Mouse (Mus musculus): ENCODE measurements around the gene Baiap2.

Gene Baiap2

DNA sequence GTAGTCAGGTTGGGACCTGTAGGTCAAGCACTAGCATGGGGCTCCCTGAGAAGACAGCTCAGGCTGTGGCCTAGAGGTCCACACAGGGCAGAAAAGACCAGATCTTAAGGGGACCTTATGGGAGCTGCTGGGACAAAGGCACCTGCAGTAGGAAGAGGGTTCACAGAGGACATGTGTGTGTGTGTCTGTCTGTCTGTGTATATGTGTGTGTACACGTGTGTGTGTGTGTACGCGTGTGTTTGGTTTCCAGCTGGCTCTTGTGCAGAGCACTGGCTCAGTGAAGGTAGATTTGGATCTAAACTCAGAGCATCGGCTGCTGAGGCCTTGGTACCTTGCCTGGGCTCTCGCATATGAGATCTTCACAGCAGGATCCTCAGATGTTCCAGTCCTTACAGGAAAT, 21.9 kb upstream of the Baiap2 start:
- DNase-seq (ENCODE audit: low spot score) = no peak

DNA sequence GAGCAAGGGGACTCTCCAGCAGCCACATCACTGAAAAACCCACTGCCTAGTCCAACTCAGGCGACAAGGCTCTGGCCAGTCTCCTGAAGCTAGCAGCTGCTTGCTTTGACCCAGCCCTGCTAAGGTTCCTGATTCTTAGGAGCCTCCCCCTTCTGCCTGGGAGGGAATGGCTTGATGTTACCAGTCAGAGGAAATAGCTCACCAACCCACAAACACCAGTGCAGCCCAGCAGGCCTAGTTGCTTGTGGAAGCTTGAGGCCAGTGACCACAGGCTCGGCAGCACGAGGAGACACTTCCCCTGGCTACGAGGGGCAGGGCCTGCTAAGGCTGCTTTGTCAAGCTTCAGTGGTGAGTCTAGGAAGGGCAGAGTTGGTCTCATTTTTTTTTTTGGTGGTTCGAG, 17.4 kb upstream of the Baiap2 start:
- no peak for DNase-seq (ENCODE audit: low spot score)

DNA sequence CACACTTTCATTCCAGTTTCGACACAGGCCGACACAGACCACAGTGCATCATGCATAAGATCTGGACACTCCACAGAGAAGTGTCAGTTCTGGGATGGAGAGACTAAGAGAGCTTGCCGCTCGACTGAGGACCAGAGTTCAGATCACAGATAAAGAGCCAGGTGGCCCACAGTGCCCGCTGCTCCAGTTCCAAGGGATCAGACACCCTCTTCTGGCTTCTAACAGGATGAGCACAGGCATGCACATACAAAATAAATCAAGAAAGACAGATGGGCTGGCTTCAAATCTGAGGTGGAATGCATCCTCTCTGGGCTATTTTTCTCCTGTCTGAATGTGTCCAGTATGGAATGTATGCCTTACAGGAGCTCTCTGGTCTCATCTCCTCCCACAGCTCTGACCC, 15.8 kb upstream of the Baiap2 start:
- no peak for DNase-seq (ENCODE audit: low spot score)

DNA sequence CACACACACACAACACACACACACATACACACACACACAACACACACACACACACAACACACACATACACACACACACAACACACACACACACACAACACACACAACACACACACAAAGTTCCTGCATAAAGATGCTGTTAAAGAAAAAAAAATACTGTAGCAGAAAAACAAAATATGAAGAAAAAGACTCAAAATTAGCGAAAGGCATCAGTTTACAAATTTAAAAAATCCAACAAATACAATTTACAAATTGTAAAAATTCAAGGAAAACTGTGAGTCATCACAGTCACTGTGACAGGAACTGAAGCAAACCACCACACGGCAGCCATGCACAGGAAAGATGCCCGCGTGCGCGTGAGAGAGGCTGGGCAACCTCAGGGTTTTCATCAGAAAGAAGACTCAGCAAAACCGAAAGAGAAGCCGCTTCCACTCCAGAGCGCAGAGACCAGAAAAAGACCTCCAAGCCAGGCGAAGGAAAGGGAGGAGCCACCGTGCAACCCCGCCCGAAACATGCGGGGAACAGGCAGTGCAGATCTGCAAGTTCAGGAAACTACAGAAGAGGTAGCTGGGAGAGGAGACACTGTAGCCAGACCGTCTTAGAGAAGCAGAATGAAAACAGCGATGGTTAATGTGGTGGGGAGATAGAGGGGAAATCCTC, 14.4 kb upstream of the Baiap2 start:
- DNase-seq (ENCODE audit: low spot score) = no peak

DNA sequence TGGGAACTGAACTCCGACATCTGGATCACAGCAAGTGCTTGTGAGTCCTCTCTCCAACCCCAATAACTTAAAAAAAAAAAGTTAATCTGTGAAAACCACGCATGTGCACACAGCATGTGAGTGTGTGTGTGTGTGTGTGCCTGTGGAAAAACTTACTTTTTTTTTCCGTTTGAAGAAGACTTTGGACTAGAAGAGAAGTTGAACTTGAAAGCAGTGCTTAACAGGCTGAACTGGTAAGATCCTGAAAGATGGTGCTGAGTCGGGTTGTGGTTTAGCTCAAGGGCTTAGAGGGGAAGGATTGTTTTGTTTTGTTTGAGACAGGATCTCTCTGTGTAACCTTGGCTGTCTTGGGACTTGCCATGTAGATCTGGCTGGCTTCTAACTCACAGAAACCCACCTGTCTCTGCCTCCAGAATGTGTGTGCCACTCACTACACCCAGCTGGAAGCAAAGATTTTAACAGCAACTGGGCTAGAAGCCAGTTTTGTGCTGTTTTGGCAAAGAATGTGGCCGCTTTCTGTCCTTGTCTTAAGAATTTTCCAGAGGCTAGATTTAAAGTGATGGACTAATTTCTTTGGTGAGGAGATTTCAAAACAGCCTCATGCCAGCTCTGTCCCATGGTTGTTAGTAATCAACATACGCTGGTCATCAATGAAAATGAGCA, 12.8 kb upstream of the Baiap2 start:
- DNase-seq (ENCODE audit: low spot score) = no peak

DNA sequence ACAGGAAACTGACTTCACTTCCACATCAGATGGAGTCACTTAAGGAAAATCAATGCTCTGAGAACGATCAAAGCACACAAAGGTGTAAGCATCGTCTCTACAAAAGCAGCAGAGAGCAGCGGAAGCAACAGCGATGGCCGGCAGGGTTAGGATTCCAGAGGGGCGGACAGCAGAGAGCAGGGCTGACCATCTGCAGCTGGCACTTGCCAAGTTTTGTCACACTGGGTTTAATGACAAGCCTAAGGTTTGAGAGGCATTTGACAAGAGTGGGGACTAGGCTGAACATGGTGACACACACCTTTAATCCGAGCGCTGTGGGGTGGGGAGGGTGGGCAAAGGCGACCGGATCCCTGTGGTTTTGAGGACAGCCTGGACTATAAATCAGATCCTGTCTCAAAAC, 10.8 kb upstream of the Baiap2 start:
- no peak for DNase-seq (ENCODE audit: low spot score)

DNA sequence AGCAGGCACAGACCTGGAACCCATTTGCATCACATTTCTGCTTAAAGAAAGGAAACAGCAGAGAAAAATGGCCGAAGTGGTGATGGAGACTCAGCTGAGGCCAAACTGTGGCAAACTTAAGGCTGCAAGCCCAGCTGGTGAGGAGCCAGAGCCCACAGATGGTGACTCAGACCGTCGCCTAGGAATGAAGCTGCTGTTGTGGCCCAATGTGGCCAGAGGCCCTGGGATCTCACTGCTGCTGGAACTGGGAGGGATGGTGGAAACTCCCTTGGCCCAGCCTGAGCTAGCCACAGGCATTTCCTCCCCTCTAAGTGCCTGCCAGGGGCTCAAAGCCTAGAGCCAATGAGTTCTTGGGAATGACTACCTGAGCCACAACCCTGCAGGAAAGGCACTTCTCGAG, 9.4 kb upstream of the Baiap2 start:
- DNase-seq (ENCODE audit: low spot score) = no peak

DNA sequence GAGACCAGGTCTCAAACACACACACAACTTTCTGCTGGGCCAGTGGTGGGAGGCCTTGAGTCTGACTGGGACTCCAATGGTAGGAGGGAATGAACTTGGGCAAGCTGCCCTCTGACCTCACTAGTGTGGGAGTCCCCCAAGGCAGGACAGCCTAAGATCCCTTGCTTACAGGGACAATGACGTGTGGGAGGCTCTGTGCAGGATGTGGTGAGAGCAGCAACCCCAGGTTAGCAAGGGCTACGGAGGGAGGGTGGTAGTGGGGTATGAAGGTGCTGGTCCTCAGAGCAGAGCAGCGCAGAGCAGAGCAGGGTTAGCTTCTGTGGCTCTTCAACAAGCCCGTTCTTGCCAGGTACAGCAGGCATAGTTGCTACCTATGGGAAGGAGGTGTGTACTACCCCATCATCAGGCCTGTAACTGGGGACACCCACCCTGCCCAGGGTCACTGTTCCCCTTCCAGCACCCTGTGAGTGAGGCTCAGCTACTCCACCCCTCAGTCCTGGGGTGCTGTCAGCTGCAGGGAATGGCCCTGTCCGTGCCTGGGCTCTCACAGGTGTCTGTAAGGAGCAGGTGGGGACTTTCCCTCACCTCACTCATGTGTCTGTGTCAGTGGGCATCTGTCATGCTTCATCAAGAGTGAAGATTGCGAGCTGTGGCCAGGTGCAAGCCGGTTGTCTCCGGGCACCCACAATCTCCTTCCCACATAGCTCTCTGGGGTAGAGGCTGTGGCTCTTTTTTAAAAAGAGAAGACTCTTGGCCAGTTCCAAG, 8.6 kb upstream of the Baiap2 start:
- DNase-seq (ENCODE audit: low spot score) = no peak

DNA sequence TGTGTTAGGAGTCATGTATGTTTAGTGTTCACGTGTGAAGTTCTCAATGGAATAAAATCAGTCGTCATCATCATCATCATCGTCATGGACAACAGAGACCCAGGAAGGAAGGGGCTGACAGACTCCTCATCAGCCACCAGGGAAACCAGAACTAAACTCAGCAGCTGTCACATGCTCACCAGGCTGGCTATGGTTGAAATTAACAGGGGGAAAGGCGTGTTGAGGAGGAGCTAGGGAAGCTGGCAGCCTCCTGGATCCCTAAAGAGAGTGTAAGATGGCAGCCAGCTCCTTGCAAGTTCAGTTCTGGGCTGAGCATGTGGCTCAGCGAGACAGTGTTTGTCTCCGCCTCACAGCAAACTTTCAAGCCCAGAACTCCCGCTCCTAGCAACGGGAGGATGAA, 7.8 kb upstream of the Baiap2 start:
- DNase-seq (ENCODE audit: low spot score) = no peak

DNA sequence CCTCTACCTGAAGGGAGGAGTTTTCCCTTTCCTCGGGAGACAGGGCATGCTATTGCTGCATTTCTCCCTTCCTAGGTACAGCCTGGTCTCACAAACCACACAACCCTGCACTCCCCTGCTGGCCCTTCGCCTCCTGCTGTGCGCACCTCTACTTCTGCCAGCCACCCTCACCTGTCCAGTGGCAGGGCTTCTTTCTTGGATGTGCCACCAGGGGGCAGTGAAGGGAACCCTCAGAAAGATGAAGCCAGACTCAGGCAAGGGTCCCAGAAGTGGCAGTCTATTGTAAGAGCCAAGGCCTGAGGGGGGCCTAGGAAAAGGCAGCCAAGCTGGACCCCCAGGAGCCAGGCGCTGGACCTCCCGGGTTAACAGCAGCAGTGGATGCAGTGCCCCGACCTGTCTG, 7.1 kb upstream of the Baiap2 start:
- DNase-seq (ENCODE audit: low spot score) = no peak

DNA sequence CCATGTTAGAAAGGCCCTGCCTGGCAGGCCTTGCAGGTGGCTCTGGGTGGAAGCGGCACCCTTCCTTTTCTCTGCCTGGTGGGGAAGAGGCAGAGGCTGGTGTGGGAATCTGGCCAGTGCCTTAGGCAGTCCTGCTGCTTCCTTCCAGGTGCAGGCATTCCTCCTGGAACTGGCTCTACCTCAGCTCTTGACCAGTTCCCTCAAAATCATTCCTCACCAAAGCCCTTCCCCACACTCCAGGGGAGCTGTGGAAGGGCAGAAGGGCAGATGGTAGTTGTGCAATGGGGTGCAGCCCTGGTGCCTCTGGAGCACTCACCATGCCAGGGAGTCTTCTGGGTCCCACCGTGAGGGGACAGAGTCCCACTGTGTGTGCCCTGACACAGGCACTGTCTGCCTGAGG, 6.1 kb upstream of the Baiap2 start:
- no peak for DNase-seq (ENCODE audit: low spot score)

DNA sequence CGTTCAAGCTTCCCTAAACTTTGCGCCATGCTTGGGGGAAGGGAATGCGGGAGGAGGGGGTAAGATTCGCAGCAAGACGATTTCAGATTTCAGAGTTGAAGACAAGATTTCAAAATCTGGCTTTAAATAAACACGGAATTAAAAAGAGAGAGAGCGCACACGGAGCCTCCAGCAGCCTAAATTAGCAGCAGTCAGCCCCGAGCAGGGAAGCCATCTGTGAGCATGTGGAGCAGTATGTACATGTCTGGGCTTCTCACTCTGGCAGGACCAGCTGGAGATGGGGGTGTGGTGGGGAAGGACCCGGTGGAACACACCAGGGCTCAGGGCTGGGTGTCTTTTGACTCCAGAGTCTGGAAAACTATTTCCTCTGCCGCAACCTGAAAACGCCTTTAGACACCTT, 5.3 kb upstream of the Baiap2 start:
- DNase-seq (ENCODE audit: low spot score) = peak; percentile 75

DNA sequence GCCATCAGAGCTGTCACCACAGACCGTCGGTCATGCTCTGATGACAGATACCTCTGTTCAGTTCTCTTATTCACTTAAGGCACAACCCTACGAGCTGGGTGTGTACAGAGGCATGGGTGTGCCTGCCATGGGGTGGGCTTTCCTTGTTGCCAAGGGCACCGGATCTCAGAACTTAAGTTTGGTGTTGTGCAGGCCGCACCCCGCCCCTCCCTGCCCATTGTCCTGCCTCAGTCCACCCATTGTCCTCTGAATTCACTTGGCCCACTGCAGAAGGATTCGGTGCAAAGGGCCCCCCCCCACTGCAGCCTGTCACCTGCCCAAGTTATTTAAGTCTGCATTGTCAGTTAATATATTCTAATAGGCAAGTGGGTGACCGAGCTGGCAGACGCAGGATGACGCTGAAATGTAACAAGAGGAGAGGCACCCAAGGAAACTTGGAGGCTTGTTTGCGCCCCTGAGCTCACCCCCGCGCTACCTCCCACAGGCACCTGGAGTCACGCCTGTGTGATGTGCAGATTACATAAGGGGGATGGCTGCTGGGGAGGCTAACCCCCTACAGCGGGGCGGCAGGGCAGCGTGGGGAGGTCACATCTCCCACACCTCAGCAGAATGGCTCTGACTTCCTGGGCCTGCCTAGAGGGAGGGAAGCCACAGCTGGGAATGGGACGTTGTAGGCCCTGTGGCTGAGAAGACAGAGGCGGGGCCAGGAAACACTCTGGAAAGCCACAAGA, 4.6 kb upstream of the Baiap2 start:
- DNase-seq (ENCODE audit: low spot score) = no peak

DNA sequence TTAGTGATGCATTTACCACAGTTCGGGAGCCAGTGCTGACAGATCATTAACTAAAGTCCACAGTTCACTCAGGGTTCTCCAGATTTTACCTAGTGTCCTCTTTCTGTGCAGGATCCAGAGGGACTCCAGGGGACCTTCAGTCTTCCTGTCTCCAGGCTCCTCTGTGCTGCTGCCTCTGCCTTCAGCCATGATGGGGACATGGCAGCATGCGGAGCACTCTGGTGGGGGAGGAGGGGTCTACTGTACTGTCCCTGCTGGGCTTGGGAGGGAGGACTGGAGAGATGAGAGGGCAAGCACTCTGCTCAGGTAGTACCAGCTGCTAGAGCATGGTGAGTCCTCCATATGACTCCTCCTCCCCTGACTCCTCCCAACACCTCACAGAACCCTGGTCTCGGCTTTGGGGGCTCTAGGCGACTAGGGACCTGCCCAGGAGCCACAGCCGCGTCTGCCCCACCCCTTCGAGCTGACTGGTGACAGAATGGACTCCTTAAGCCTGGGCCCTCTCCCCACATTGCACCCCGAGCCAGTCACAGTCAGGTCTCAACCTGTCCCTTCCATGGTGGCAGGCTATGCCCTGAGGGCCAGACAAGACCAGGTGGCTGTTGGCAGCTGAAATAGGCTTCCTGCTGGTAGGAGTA, 3.4 kb upstream of the Baiap2 start:
- no peak for DNase-seq (ENCODE audit: low spot score)

DNA sequence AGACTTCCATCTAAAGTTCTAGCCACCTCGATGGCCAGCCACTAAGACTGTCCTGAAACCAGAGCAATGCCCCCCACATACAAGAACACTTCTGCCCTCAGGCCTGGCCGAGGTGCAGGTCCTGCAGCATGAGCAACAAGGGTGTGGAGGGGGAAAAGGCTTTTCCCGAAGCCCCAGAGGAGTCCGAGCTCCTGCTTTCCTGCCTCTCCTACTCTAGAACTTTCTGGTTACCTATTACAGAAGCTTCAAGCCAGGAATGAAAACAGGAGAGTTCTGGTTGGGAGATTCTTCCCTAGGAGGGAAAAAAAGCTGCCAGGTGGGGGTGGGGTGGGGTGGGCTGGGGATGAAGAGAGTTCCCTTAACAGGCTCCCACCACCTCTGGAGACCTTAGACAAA, 2.9 kb upstream of the Baiap2 start:
- DNase-seq (ENCODE audit: low spot score) = no peak

DNA sequence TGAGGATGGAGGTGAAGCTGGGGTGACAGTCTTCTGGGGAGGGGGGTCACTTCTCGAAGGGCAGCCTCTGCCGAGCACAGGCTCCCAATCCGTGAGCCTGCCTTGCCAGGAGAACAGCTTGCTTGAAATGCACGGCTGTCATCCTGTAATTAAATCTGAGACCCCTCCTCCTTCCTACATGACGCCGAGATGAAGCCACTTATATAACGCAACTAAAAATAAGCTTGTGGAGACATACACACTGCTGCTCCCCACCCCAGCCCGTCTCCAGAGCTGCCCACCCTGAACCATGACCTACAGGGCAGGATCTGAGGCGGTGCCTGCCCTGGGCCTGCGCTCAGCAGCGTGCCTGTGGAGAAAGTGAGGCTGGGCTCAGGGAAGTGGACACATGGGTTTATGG, 2.4 kb upstream of the Baiap2 start:
- DNase-seq (ENCODE audit: low spot score) = no peak

DNA sequence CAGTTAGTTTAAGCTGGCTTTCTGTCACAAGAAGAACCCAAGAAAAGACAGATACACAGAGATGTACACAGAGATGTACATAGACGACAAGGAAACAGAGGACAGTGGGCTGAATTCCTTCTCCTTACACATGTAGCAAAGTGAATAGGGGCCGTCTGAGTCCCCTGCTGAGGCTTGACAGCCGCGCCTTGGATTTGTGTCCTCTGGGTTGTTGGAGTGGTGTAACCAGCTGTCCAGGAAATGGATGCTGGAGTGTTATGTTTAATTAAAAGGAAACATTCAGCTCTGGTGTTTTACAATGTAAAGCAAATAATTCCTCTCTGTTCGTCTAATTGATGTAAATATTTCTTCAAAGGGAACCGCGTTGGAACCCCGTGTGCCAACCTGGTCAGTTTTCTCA, 769 bp upstream of the Baiap2 start:
- DNase-seq (ENCODE audit: low spot score) = no peak

DNA sequence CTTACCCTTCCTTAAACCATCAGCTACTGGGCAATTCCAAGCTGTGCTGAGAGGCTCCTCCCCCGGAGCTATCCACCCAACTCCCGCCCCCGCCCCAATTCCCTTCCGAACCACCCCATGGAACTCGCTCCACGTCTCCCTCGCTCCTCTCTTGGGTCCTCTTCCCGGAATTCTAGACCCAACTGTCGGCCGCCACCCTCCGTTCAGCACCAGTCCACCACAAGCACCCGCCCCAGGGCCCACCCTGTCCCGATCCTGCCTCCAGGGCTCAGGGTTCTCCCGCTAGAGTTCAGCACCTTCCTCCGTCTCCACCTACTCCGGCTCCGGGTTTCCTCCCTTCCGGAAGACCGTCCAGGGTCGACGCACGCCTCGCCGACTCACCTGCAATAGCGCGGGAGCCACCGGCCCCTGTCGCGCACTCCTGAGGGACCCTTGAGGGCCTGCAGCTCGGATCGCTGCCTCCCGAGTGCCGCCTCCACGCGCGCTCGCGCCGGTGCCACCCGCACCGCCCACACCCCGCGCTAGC, 299 bp upstream of the Baiap2 start:
- DNase-seq (ENCODE audit: low spot score) = no peak

DNA sequence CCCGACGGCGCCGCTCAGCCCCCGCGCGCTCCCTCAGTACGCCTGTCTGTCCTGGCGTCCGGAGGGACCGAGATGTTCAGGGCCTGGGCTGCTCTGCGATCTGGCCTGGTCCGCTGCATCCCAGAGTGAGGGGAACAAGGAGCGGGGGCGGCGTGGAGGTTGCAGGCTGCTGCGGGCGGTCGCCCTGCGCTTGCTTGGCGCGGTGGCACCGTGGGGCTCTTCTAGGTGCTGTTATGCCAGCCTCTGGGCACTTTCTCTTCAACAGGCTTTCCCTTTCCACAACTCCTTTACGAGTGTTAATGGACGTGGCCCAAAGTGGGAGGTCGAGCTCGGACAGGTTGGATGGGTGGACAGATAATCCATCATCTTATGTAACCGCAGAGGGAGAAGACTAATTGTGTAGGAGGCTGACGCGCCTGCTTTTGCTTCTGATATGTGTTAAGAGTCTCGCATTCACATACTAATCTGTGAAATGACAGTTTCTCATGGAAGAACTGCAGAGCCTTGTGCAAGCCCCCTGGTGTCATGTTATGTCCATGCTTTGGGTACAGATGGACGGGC, 945 bp downstream of the Baiap2 start:
- no peak for DNase-seq (ENCODE audit: low spot score)

DNA sequence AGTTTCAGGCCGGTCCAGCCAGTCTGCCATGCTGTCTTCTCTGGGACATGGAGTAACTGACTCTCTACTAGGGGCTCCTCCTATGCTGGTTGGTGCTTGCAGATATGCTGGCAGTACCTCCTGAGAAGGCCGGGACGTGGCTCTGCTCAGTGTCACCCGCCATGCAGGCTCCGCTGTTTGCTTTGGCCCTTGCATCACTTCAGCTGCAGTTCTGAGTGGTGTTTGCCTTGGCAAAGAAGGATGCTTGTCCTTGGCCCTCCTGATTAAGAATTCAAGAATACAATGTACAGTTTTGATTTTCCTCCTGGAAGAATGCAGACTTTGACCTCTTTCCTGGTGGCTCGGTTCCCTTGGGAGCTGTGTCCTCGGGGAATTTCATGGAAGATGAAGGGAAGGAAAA, 2.8 kb downstream of the Baiap2 start:
- DNase-seq (ENCODE audit: low spot score) = no peak

DNA sequence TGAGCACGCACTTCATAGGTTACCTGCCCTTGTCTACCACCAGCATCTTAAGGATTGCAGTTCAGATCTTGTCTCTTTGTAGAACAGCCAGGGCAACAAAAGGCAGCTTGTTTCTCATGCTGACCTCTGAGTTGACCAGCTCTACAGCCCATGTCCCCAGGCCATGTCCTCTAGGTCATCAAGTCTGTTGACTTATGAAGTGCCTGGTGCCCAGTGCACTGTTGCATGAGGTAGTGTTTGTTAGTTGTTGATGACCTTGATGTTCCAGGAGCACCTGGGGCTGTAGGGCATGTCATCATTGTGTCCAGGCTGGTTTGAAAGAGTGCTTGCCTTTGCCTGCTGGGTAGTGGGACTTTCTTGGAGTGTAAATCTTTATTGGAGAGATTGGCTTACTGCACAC, 4.9 kb downstream of the Baiap2 start:
- no peak for DNase-seq (ENCODE audit: low spot score)

DNA sequence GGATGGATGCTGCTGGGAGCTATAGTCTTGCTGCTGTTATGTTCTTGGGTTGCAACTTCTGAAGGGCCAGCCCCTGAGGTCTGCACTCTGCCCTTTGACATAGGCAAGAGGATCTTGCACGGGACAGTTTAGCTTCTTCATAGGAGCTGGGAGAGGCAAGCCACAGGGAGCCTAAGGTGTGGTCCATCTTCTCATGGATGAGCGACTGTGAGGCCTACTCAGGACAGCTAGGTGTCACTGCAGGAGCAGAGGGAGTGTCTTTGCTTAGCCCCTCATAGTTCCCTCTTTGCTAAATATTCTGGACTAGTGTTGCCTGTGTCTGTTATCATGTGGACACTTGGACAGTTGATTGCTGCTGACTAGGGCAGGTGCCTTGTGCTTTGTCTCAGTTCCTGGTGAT, 5.3 kb downstream of the Baiap2 start:
- DNase-seq (ENCODE audit: low spot score) = no peak
